Mouse (Mus musculus): Measurements from ENCODE around the gene Pan2. TPM values are rescaled to one million over a fixed set of nuclear protein-coding genes. Genes with fewer than 3 reads are reported as not detected.

The Pan2 gene
- polyA plus RNA-seq, 1 experiment from 2014 or later: 36.2 TPM

DNA sequence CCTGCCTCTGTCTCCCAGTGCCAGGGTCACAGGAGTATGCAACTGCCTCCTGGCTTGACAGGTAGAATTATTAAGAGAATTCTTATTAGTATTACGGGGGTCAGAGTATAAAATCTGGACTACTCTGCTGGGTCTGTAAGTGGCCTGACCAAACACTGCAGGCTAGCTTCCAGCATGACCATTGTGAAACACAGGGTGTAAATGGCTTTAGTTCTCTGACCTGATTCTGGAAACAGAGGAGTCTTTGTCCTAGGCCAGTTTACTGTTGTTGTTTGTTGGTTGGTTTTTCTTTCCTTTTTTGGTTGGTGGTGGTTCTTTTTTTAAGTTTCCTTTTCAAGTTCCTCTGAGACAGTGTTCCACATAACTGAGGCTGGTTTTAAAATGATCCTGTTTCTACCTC lies 40.3 kb downstream of the Pan2 start:
- Histone ChIP-seq H3K4me3 (ENCODE audit: low read depth, low read length) (no peak overlapping the region), H3K27ac (ENCODE audit: low read depth) (peak overlapping the region; percentile 15; the same call in 1 of the 2 replicates), H3K27me3 (ENCODE audit: insufficient read depth, low read length) (no peaks in the 10 kb centered on the region), H3K9me3 (ENCODE audit: low read depth, low read length) (no peaks in the 10 kb centered on the region), H3K4me2 (no peak overlapping the region), H3K4me1 (ENCODE audit: insufficient read depth) (peaks cover 15% of the 10 kb centered on the region), H3K36me3 (ENCODE audit: insufficient read depth) (peaks cover 9% of the 10 kb centered on the region; the same call in 1 of the 2 replicates), H3K9ac (no peak overlapping the region)
- DNase-seq: no peak
- ATAC-seq (ENCODE audit: insufficient read depth): no peak
- 91% methylated on average over 1 of the region's 1 CpGs for WGBS
- TF ChIP-seq CTCF (IDR thresholded peaks at IDR 0.05; ENCODE audit: low read depth): no peak

DNA sequence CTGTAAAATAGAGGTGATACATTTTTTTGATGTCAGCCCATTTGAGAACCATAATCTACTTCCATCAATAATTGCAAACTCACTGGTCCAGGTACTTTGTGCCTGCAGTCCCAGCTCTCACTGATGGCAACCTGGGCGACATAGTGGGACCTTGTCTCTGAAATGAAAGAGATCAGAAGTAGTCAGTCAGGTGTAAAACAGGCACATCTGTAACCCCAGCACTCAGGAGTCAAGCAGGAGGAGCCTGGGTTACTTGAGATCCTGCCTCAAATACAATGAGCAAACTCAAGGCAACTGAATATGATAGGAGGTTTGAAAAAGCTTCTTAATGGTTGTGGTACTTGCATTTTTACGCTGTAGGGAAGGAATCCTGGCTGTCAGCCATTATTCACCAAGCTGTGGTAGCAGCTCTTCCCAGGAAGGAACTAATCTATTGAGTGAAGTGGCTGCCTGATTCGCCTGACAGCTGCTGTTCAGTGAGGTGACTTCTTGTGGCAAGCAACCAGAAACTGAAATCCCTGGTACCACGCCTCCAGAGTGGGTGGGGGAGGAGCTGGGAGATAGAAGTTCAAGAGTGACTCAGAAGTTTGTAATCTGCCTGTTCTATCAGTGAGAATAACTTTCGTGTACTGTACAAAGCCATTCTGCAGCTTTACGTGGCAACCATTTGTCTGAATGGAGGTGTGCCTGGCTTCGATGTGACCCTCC lies 41.6 kb downstream of the Pan2 start:
- TF ChIP-seq CTCF (IDR thresholded peaks at IDR 0.05; ENCODE audit: low read depth): no peak
- Histone ChIP-seq H3K4me3 (ENCODE audit: low read depth, low read length) (0 out of 2 replicates have a peak overlapping the region, but pooled peaks have one; percentile 9), H3K4me2 (peak overlapping the region; percentile 51), H3K9ac (peak overlapping the region; percentile 30; the same call in 1 of the 2 replicates), H3K4me1 (ENCODE audit: insufficient read depth) (peaks cover 10% of the 10 kb centered on the region; the same call in 1 of the 2 replicates), H3K36me3 (ENCODE audit: insufficient read depth) (peaks cover 13% of the 10 kb centered on the region), H3K9me3 (ENCODE audit: low read depth, low read length) (no peaks in the 10 kb centered on the region), H3K27ac (ENCODE audit: low read depth) (peak overlapping the region; percentile 85), H3K27me3 (ENCODE audit: insufficient read depth, low read length) (no peaks in the 10 kb centered on the region)
- DNase-seq: peak; percentile 93
- 17% methylated on average over 7 of the region's 7 CpGs for WGBS
- peak; percentile 89 for ATAC-seq (ENCODE audit: insufficient read depth)

DNA sequence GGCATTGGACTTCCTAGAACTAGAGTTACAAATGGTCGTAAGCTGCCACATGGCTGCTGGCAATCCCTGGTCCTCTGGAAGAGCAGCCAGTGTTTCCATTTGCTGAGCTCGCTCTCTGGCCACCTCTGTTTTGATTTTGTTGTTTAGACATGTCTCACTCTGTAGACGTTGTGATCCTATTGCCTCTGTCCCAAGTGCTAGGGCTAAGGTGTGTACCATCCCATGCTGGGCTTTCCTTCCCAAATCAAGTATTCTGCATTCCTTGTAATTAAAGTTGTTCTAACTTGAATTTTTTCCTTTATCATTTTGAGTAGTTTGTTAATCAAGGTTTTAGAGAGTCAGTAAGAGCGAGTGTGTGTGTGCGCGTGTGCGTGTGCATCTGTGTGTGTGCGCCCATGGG lies 44.4 kb downstream of the Pan2 start:
- H3K27ac ChIP-seq (ENCODE audit: low read depth): no peak overlapping the region

DNA sequence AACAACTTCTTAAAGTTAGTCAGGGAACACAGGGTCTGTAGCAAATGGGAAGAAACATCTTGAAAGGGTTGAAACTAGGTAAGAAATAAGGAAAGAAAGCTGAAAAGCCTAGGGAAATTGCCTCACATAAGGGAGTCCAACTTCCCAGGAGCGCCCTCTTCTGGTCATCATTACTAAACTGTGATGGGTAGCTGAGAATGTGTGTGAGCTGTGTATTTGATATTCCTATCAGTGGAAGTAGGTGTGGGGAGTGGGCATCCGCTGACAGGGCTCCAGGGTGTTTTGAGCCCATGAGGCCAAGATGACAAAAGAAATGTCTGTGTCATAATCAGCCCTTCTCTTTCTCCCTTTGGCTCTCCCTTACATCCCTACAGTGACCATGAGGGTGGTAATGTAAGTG lies 55.7 kb downstream of the Pan2 start:
- Histone ChIP-seq H3K4me2 (no peak overlapping the region), H3K4me1 (ENCODE audit: insufficient read depth) (no peaks in the 10 kb centered on the region), H3K27me3 (ENCODE audit: insufficient read depth, low read length) (no peaks in the 10 kb centered on the region), H3K9me3 (ENCODE audit: low read depth, low read length) (no peaks in the 10 kb centered on the region), H3K4me3 (ENCODE audit: low read depth, low read length) (no peak overlapping the region), H3K36me3 (ENCODE audit: insufficient read depth) (peaks cover 81% of the 10 kb centered on the region), H3K27ac (ENCODE audit: low read depth) (no peak overlapping the region), H3K9ac (no peak overlapping the region)
- ATAC-seq (ENCODE audit: insufficient read depth) (0 out of 2 replicates have a peak, but pooled peaks have one; percentile 50), DNase-seq (peak; percentile 85)
- TF ChIP-seq CTCF (IDR thresholded peaks at IDR 0.05; ENCODE audit: low read depth): peak; percentile 65
- 50% methylated on average over 2 of the region's 2 CpGs for WGBS

More for the DNA sequence above, 44.4 kb downstream of the Pan2 start:
- no peak for TF ChIP-seq CTCF (IDR thresholded peaks at IDR 0.05; ENCODE audit: low read depth)
- H3K4me2 ChIP-seq: no peak overlapping the region
- H3K4me1 ChIP-seq (ENCODE audit: insufficient read depth): peaks cover 10% of the 10 kb centered on the region; the same call in 1 of the 2 replicates
- WGBS: 84% methylated on average over 8 of the region's 8 CpGs
- no peak overlapping the region for H3K4me3 ChIP-seq (ENCODE audit: low read depth, low read length)
- H3K9ac ChIP-seq: no peak overlapping the region
- no peaks in the 10 kb centered on the region for H3K27me3 ChIP-seq (ENCODE audit: insufficient read depth, low read length)
- H3K36me3 ChIP-seq (ENCODE audit: insufficient read depth): peaks cover 33% of the 10 kb centered on the region
- no peaks in the 10 kb centered on the region for H3K9me3 ChIP-seq (ENCODE audit: low read depth, low read length)
- ATAC-seq (ENCODE audit: insufficient read depth) (no peak), DNase-seq (no peak)

DNA sequence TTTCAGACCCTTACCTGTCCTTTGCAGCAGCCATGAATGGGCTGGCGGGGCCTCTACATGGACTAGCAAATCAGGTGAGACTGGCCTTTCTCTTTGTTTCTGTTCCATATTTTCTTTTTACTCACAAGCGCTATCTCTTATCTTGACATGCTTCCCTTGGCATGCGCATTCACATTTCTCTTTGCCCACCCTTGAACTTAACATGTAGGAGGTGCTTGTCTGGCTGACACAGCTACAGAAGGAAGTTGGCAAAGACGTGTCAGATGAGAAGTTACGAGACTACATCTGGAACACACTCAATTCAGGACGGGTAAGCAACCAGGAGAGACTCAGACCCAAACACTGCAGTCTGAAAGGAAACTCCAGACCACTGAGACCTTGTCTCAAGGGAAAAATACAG lies 56.1 kb downstream of the Pan2 start:
- H3K4me1 ChIP-seq (ENCODE audit: insufficient read depth): no peaks in the 10 kb centered on the region
- DNase-seq (no peak), ATAC-seq (ENCODE audit: insufficient read depth) (no peak)
- no peak for TF ChIP-seq CTCF (IDR thresholded peaks at IDR 0.05; ENCODE audit: low read depth)
- no peak overlapping the region for H3K27ac ChIP-seq (ENCODE audit: low read depth)
- H3K9ac ChIP-seq: no peak overlapping the region
- no peaks in the 10 kb centered on the region for H3K27me3 ChIP-seq (ENCODE audit: insufficient read depth, low read length)
- no peaks in the 10 kb centered on the region for H3K9me3 ChIP-seq (ENCODE audit: low read depth, low read length)
- no peak overlapping the region for H3K4me3 ChIP-seq (ENCODE audit: low read depth, low read length)
- peaks cover 77% of the 10 kb centered on the region for H3K36me3 ChIP-seq (ENCODE audit: insufficient read depth)
- H3K4me2 ChIP-seq: no peak overlapping the region
- WGBS: 76% methylated on average over 6 of the region's 6 CpGs

- no peak overlapping the region for H3K4me3 ChIP-seq (ENCODE audit: low read depth, low read length)
- H3K27me3 ChIP-seq (ENCODE audit: insufficient read depth, low read length): no peaks in the 10 kb centered on the region
- no peak overlapping the region for H3K4me2 ChIP-seq
- H3K9ac ChIP-seq: no peak overlapping the region
- no peak for ATAC-seq (ENCODE audit: insufficient read depth)
- H3K27ac ChIP-seq (ENCODE audit: low read depth): no peak overlapping the region
- TF ChIP-seq CTCF (IDR thresholded peaks at IDR 0.05; ENCODE audit: low read depth): no peak
- H3K4me1 ChIP-seq (ENCODE audit: insufficient read depth): no peaks in the 10 kb centered on the region
- H3K9me3 ChIP-seq (ENCODE audit: low read depth, low read length): no peaks in the 10 kb centered on the region
- peaks cover 77% of the 10 kb centered on the region for H3K36me3 ChIP-seq (ENCODE audit: insufficient read depth)
- 91% methylated on average over 6 of the region's 6 CpGs for WGBS
- no peak for DNase-seq
Observed at GRCm38 (mm10) chr10:128361836-128362235, 58.7 kb downstream of the Pan2 start.

DNA sequence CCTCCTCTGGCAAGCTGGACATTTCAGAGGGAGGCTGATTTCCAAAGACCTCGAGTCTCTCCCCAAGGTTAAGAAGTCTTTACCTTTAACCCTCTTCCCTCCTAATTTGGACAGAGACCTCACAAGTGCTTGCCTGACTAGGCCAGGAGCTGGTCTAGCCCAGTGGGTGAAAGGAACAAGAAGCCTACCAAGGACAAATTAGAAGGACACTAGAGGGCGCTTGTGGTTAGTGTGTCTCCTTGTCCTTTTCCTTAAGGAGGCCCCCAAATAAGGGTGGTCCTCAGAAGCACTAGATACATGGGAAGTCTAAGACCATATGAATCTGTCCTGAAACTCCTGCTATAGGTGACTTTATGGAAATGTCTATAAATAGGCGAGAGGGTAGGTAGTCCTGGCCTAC lies 59.4 kb downstream of the Pan2 start:
- H3K36me3 ChIP-seq (ENCODE audit: insufficient read depth): peaks cover 69% of the 10 kb centered on the region
- ATAC-seq (ENCODE audit: insufficient read depth): no peak
- H3K4me2 ChIP-seq: no peak overlapping the region
- H3K9ac ChIP-seq: no peak overlapping the region
- 38% methylated on average over 3 of the region's 3 CpGs for WGBS
- no peak overlapping the region for H3K27ac ChIP-seq (ENCODE audit: low read depth)
- TF ChIP-seq CTCF (IDR thresholded peaks at IDR 0.05; ENCODE audit: low read depth): peak; percentile 56
- H3K9me3 ChIP-seq (ENCODE audit: low read depth, low read length): no peaks in the 10 kb centered on the region
- H3K27me3 ChIP-seq (ENCODE audit: insufficient read depth, low read length): no peaks in the 10 kb centered on the region
- H3K4me1 ChIP-seq (ENCODE audit: insufficient read depth): peaks cover 2% of the 10 kb centered on the region
- DNase-seq: peak; percentile 85
- no peak overlapping the region for H3K4me3 ChIP-seq (ENCODE audit: low read depth, low read length)
